Mouse (Mus musculus): Measurements from ENCODE around the gene Acap2. TPM values are rescaled to one million over a fixed set of nuclear protein-coding genes. Genes with fewer than 3 reads are reported as not detected.

Gene Acap2
- polyA plus RNA-seq, 2 experiments: 4.4 to 5.1 TPM

- no peak overlapping the region for H3K4me3 ChIP-seq (ENCODE audit: insufficient read depth in 1 of 2, low read depth in 2 of 2, low read length in 2 of 2)
- H3K4me2 ChIP-seq (ENCODE audit: low read depth): no peak overlapping the region
- 70% methylated on average over 5 of the region's 5 CpGs for WGBS (ENCODE audit: insufficient replicate concordance)
- TF ChIP-seq EP300 (IDR thresholded peaks at IDR 0.05; ENCODE audit: low read depth) (no peak), CTCF (IDR thresholded peaks at IDR 0.05; ENCODE audit: low read depth) (no peak)
- no peaks in the 10 kb centered on the region for H3K36me3 ChIP-seq (replicated peaks; ENCODE audit: control insufficient read depth, insufficient read depth, low read depth)
- no peaks in the 10 kb centered on the region for H3K9me3 ChIP-seq (ENCODE audit: control insufficient read depth, low read length)
- H3K27ac ChIP-seq: no peak overlapping the region
- ATAC-seq (ENCODE audit: insufficient read depth) (no peak), DNase-seq (ENCODE audit: low read depth in 3 of 3, low spot score in 3 of 3) (no peak)
- H3K4me1 ChIP-seq (replicated peaks; ENCODE audit: control insufficient read depth in 2 of 2, insufficient read depth in 2 of 2, low read length in 1 of 2): no peaks in the 10 kb centered on the region
- no peaks in the 10 kb centered on the region for H3K27me3 ChIP-seq (ENCODE audit: control insufficient read depth, insufficient read depth, low read length)
- no peak overlapping the region for H3K9ac ChIP-seq (replicated peaks)
Observed at GRCm38 (mm10) chr16:31124991-31125390, 76.1 kb downstream of the Acap2 start.

- Histone ChIP-seq H3K4me1 (replicated peaks; ENCODE audit: control insufficient read depth in 2 of 2, insufficient read depth in 2 of 2, low read length in 1 of 2) (no peaks in the 10 kb centered on the region), H3K9ac (replicated peaks) (no peak overlapping the region), H3K9me3 (ENCODE audit: control insufficient read depth, low read length) (no peaks in the 10 kb centered on the region), H3K27me3 (ENCODE audit: control insufficient read depth, insufficient read depth, low read length) (no peaks in the 10 kb centered on the region), H3K4me3 (ENCODE audit: insufficient read depth in 1 of 2, low read depth in 2 of 2, low read length in 2 of 2) (no peak overlapping the region), H3K27ac (no peak overlapping the region), H3K36me3 (replicated peaks; ENCODE audit: control insufficient read depth, insufficient read depth, low read depth) (no peaks in the 10 kb centered on the region), H3K4me2 (ENCODE audit: low read depth) (no peak overlapping the region)
- ATAC-seq (ENCODE audit: insufficient read depth): no peak
- no peak for TF ChIP-seq EP300 (IDR thresholded peaks at IDR 0.05; ENCODE audit: low read depth)
- no peak for TF ChIP-seq CTCF (IDR thresholded peaks at IDR 0.05; ENCODE audit: low read depth)
- WGBS (ENCODE audit: insufficient replicate concordance): 79% methylated on average over 6 of the region's 6 CpGs
- no peak for DNase-seq (ENCODE audit: low read depth in 3 of 3, low spot score in 3 of 3)
Observed at GRCm38 (mm10) chr16:31121612-31122011, 79.4 kb downstream of the Acap2 start.

- DNase-seq (ENCODE audit: low read depth in 3 of 3, low spot score in 3 of 3): no peak
- Histone ChIP-seq H3K27ac (no peak overlapping the region), H3K36me3 (replicated peaks; ENCODE audit: control insufficient read depth, insufficient read depth, low read depth) (peaks cover 7% of the 10 kb centered on the region), H3K4me3 (ENCODE audit: insufficient read depth in 1 of 2, low read depth in 2 of 2, low read length in 2 of 2) (no peak overlapping the region), H3K4me1 (replicated peaks; ENCODE audit: control insufficient read depth in 2 of 2, insufficient read depth in 2 of 2, low read length in 1 of 2) (no peaks in the 10 kb centered on the region), H3K9me3 (ENCODE audit: control insufficient read depth, low read length) (no peaks in the 10 kb centered on the region), H3K27me3 (ENCODE audit: control insufficient read depth, insufficient read depth, low read length) (no peaks in the 10 kb centered on the region), H3K4me2 (ENCODE audit: low read depth) (no peak overlapping the region), H3K9ac (replicated peaks) (no peak overlapping the region)
- no peak for TF ChIP-seq CTCF (IDR thresholded peaks at IDR 0.05; ENCODE audit: low read depth)
- TF ChIP-seq EP300 (IDR thresholded peaks at IDR 0.05; ENCODE audit: low read depth): no peak
- no peak for ATAC-seq (ENCODE audit: insufficient read depth)
Observed at GRCm38 (mm10) chr16:31113596-31113995, 87.4 kb downstream of the Acap2 start.

DNA sequence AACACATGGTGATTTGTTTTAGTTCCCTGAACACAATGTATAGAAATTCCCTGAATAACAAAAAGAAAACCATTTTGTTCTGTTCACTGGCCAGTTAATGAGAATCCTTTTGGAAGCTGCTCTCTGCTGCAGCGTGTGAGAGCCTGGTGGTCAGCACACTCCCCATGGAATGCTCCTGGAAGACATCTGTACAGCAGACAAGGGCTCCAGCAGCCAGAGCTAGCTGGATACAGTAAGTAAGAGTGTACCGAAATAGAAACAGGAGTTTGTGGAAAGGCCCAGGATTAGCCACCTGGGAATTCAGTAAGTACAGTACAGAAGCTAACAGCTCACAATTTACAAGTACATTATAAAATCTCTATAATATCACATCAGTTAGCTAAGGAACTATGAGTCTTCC is 99.7 kb downstream of the Acap2 start:
- 89% methylated on average over 2 of the region's 2 CpGs for WGBS (ENCODE audit: insufficient replicate concordance)
- Histone ChIP-seq H3K9me3 (ENCODE audit: control insufficient read depth, low read length) (no peaks in the 10 kb centered on the region), H3K27me3 (ENCODE audit: control insufficient read depth, insufficient read depth, low read length) (no peaks in the 10 kb centered on the region), H3K4me3 (ENCODE audit: insufficient read depth in 1 of 2, low read depth in 2 of 2, low read length in 2 of 2) (no peak overlapping the region), H3K9ac (replicated peaks) (no peak overlapping the region), H3K4me1 (replicated peaks; ENCODE audit: control insufficient read depth in 2 of 2, insufficient read depth in 2 of 2, low read length in 1 of 2) (no peaks in the 10 kb centered on the region), H3K36me3 (replicated peaks; ENCODE audit: control insufficient read depth, insufficient read depth, low read depth) (peaks cover 6% of the 10 kb centered on the region), H3K27ac (no peak overlapping the region), H3K4me2 (ENCODE audit: low read depth) (no peak overlapping the region)
- DNase-seq (ENCODE audit: low read depth in 3 of 3, low spot score in 3 of 3): no peak
- TF ChIP-seq CTCF (IDR thresholded peaks at IDR 0.05; ENCODE audit: low read depth) (no peak), EP300 (IDR thresholded peaks at IDR 0.05; ENCODE audit: low read depth) (no peak)
- ATAC-seq (ENCODE audit: insufficient read depth): no peak

- peaks cover 6% of the 10 kb centered on the region for H3K36me3 ChIP-seq (replicated peaks; ENCODE audit: control insufficient read depth, insufficient read depth, low read depth)
Observed at GRCm38 (mm10) chr16:31099906-31100305, 101.1 kb downstream of the Acap2 start.

More at GRCm38 (mm10) chr16:31099906-31100305, 101.1 kb downstream of the Acap2 start:
- no peaks in the 10 kb centered on the region for H3K9me3 ChIP-seq (ENCODE audit: control insufficient read depth, low read length)
- DNase-seq (ENCODE audit: low read depth in 3 of 3, low spot score in 3 of 3): no peak
- H3K4me2 ChIP-seq (ENCODE audit: low read depth): no peak overlapping the region
- no peaks in the 10 kb centered on the region for H3K4me1 ChIP-seq (replicated peaks; ENCODE audit: control insufficient read depth in 2 of 2, insufficient read depth in 2 of 2, low read length in 1 of 2)
- TF ChIP-seq CTCF (IDR thresholded peaks at IDR 0.05; ENCODE audit: low read depth) (no peak), EP300 (IDR thresholded peaks at IDR 0.05; ENCODE audit: low read depth) (no peak)
- H3K4me3 ChIP-seq (ENCODE audit: insufficient read depth in 1 of 2, low read depth in 2 of 2, low read length in 2 of 2): no peak overlapping the region
- ATAC-seq (ENCODE audit: insufficient read depth): no peak
- H3K27me3 ChIP-seq (ENCODE audit: control insufficient read depth, insufficient read depth, low read length): no peaks in the 10 kb centered on the region
- 58% methylated on average over 1 of the region's 1 CpGs for WGBS (ENCODE audit: insufficient replicate concordance)
- no peak overlapping the region for H3K9ac ChIP-seq (replicated peaks)
- no peak overlapping the region for H3K27ac ChIP-seq

Measured in liver, embryonic 14.5 days (tissue).